Mouse (Mus musculus): ENCODE measurements around the gene Osbp.

DNA sequence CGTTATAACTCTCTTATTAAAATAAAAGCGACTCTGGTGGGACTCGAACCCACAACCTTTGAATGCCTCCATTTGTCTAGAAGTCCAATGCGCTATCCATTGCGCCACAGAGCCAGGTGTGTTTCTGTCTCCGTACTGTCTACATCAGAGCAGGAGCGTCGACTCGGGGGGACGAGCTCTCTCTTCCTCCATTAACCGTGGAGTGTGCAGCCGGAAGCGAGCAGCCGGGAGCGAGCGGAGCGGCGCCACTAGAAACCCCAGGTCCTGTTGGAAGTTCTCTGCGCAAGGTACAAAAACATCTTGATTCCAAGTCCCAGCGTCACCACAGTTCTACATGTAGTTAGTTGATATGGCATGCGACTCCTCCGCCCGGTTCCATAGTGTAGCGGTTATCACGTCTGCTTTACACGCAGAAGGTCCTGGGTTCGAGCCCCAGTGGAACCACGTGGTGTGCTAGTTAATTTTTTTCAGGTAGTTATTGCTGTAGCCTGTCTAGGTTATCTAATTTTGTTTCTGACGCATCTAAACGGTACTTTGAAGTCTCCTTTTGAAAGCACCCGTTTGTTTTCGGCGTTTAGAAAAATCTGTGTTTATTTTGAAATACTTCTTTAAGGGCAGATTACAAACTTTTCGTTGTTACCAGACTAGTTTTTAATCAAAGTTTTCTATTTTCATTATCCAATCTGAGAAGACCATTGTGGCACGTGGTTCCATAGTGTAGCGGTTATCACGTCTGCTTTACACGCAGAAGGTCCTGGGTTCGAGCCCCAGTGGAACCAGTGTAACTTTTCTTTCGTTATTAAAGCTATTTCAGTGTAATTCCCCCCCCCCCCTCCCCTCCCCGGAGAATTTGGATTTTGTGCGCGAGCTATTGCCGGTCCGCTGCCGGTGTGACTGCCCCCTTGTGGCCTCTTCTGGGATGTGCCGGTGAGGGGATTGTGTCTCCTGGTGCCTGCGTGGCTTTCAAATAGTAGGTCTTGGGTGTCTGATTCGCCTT is 46.1 kb downstream of the Osbp start:
- TF ChIP-seq POLR2A (IDR thresholded peaks at IDR 0.05; ENCODE audit: insufficient read length, low read depth) (no peak), MYOD1 (IDR thresholded peaks at IDR 0.05; ENCODE audit: control insufficient read depth in 1 of 3, insufficient read length in 2 of 3, low read depth in 2 of 3) (peak in 1 of 3 experiments; percentile 15), MAX (IDR thresholded peaks at IDR 0.05; ENCODE audit: low read depth) (no peak), E2F4 (IDR thresholded peaks at IDR 0.05; ENCODE audit: insufficient read depth) (no peak), REST (IDR thresholded peaks at IDR 0.05; ENCODE audit: insufficient read depth, insufficient read length) (no peak)
